Mouse (Mus musculus) adrenal gland, postnatal 10 days (tissue): Measurements from ENCODE around the gene Cdh23. TPM values are rescaled to one million over a fixed set of nuclear protein-coding genes. Genes with fewer than 3 reads are reported as not detected.

Experiments
- DNase-seq: peaks from one replicate; pipeline ENCODE4 v3.0.0; 2021; ENCODE audit warnings: mixed read lengths
- total RNA-seq, 2 experiments: library from RNA; stranded (reverse); gene quantifications; 2 replicates each; pipeline ENCODE4 v1.2.3; 2021

Cdh23 gene
- total RNA-seq, 2 experiments from 2014 or later, result 2.5 to 7.2 TPM

GRCm38 (mm10) chr10:60577125-60577919, 119.0 kb downstream of the Cdh23 start:
- peak; percentile 78 for DNase-seq

- DNase-seq, result no peak
Observed at GRCm38 (mm10) chr10:60574851-60575250, 121.4 kb downstream of the Cdh23 start.

- no peak for DNase-seq
Observed at GRCm38 (mm10) chr10:60571491-60571890, 124.8 kb downstream of the Cdh23 start.

GRCm38 (mm10) chr10:60566369-60567037, 129.8 kb downstream of the Cdh23 start:
- DNase-seq, result no peak

GRCm38 (mm10) chr10:60564136-60564535, 132.2 kb downstream of the Cdh23 start:
- no peak for DNase-seq

GRCm38 (mm10) chr10:60562946-60563345, 133.3 kb downstream of the Cdh23 start:
- no peak for DNase-seq

GRCm38 (mm10) chr10:60558491-60558927, 137.8 kb downstream of the Cdh23 start:
- DNase-seq, result peak; percentile 15

GRCm38 (mm10) chr10:60552951-60553635, 143.2 kb downstream of the Cdh23 start:
- no peak for DNase-seq

GRCm38 (mm10) chr10:60539164-60539914, 157.0 kb downstream of the Cdh23 start:
- DNase-seq, result no peak

- DNase-seq, result peak; percentile 23
Observed at GRCm38 (mm10) chr10:60536098-60536811, 160.0 kb downstream of the Cdh23 start.

- no peak for DNase-seq
Observed at GRCm38 (mm10) chr10:60532502-60532901, 163.8 kb downstream of the Cdh23 start.

GRCm38 (mm10) chr10:60531349-60531748, 164.9 kb downstream of the Cdh23 start:
- peak; percentile 72 for DNase-seq

GRCm38 (mm10) chr10:60530633-60531032, 165.7 kb downstream of the Cdh23 start:
- DNase-seq, result no peak

GRCm38 (mm10) chr10:60527949-60528348, 168.3 kb downstream of the Cdh23 start:
- DNase-seq, result no peak

GRCm38 (mm10) chr10:60525081-60525480, 171.2 kb downstream of the Cdh23 start:
- no peak for DNase-seq

GRCm38 (mm10) chr10:60516286-60516685, 180.0 kb downstream of the Cdh23 start:
- no peak for DNase-seq

GRCm38 (mm10) chr10:60498538-60498937, 197.8 kb downstream of the Cdh23 start:
- DNase-seq, result peak; percentile 30

GRCm38 (mm10) chr10:60495070-60495469, 201.2 kb downstream of the Cdh23 start:
- DNase-seq, result no peak

GRCm38 (mm10) chr10:60491538-60491937, 204.8 kb downstream of the Cdh23 start:
- no peak for DNase-seq

- no peak for DNase-seq
Observed at GRCm38 (mm10) chr10:60481381-60481780, 214.9 kb downstream of the Cdh23 start.

GRCm38 (mm10) chr10:60474549-60474948, 221.7 kb downstream of the Cdh23 start:
- no peak for DNase-seq
